Mouse (Mus musculus) lung, postnatal 0 days (tissue): ENCODE results near the gene Arf3. TPM values are rescaled to one million over a fixed set of nuclear protein-coding genes. Genes with fewer than 3 reads are reported as not detected.
A peak's percentile ranks its signal among the peaks of the same experiment; 100 is the strongest.

Source experiments
- ATAC-seq: fragments of 200-750 bp; cut with Nextera tagmentation; 2 replicates; pipeline ENCODE4 v1.8.0; 2017; ENCODE audit warnings: moderate library complexity
- DNase-seq: peaks from one replicate; pipeline ENCODE4 v3.0.0-alpha.2; 2016; ENCODE audit warnings: low spot score
- H3K27ac ChIP-seq: fragments of 300-500 bp; sonication (generic); 2 replicates; pipeline ENCODE4 v1.5.1; 2014; ENCODE audit warnings: antibody characterized with exemption, mild to moderate bottlenecking, low read length, mixed read lengths
- H3K27me3 ChIP-seq: fragments of 300-500 bp; sonication (generic); replicated peaks from 2 replicates; pipeline ENCODE4 v1.6.1; 2014; ENCODE audit warnings: low read length, mixed read lengths; ENCODE audit not compliant: insufficient read depth
- H3K36me3 ChIP-seq: fragments of 300-500 bp; sonication (generic); 2 replicates; pipeline ENCODE4 v1.6.1; 2014; ENCODE audit warnings: low read length, mixed read lengths; ENCODE audit not compliant: insufficient read depth
- H3K4me1 ChIP-seq: fragments of 300-500 bp; sonication (generic); 2 replicates; pipeline ENCODE4 v1.6.1; 2014; ENCODE audit warnings: antibody characterized with exemption, low read depth, low read length, mixed read lengths; ENCODE audit not compliant: insufficient read depth
- H3K4me2 ChIP-seq: fragments of 300-500 bp; sonication (generic); replicated peaks from 2 replicates; pipeline ENCODE4 v1.6.1; 2014; ENCODE audit warnings: low read depth, mild to moderate bottlenecking, low read length, moderate library complexity, mixed read lengths
- H3K4me3 ChIP-seq: fragments of 300-500 bp; sonication (generic); 2 replicates; pipeline ENCODE4 v1.5.1; 2014; ENCODE audit warnings: low read depth, low read length
- H3K9ac ChIP-seq: fragments of 300-500 bp; sonication (generic); replicated peaks from 2 replicates; pipeline ENCODE4 v1.6.1; 2014; ENCODE audit warnings: low read depth, mild to moderate bottlenecking
- H3K9me3 ChIP-seq: fragments of 300-500 bp; sonication (generic); 2 replicates; pipeline ENCODE4 v1.6.1; 2016; ENCODE audit warnings: low read length, mixed read lengths
- CTCF ChIP-seq: IDR thresholded peaks from 2 replicates; pipeline ENCODE4 v1.5.1; 2016; ENCODE audit warnings: antibody characterized with exemption, mild to moderate bottlenecking
- EP300 ChIP-seq: IDR thresholded peaks from 2 replicates; pipeline ENCODE4 v1.6.1; 2016; ENCODE audit warnings: antibody characterized with exemption, mild to moderate bottlenecking, control low read depth
- WGBS: fragments of 180-500 bp; shearing (Covaris S2); extraction: QIAGEN DNeasy Blood & Tissue Kit; methylation state at CpG from one replicate; pipeline ENCODE4 v1.1.7; 2014; 5-methylcytosine and 5-hydroxymethylcytosine counted together
- polyA plus RNA-seq: library from polyadenylated mRNA; unstranded; fragments of >200 nt; fragmentation: Nextera tagmentation; extraction: Ambion mirVana; gene quantifications from 2 replicates; pipeline ENCODE4 v1.2.1, GENCODE M21; 2015

Arf3 gene
- polyA plus RNA-seq, 1 experiment from 2014 or later: 47.1 TPM

DNA sequence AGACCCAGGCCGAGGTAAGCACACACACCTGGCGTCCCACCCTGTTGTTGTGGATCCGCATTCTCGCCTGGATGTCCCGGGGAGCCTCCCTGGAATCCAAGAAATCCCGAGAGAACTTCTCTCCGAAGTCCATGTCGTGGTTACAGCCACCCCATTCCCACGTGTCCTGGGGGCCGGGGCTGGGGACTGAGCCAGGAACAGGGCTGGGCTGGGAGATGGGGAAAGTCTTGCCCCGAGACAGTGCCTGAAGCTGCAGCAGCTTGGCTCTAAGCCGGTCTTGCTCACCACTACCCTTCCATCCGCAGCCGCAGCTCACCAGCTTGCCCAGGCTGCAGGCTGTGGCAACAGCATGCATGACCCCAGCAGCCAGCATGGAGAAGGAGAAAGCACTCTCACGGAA, 11.1 kb upstream of the Arf3 start:
- Histone ChIP-seq H3K27me3 (peaks cover 61% of the 10 kb centered on the region), H3K4me1 (peaks cover 12% of the 10 kb centered on the region; the same call in 1 of the 2 replicates), H3K36me3 (no peaks in the 10 kb centered on the region), H3K4me3 (no peak overlapping the region), H3K4me2 (no peak overlapping the region), H3K27ac (no peak overlapping the region), H3K9me3 (no peaks in the 10 kb centered on the region), H3K9ac (no peak overlapping the region)
- TF ChIP-seq EP300 (no peak), CTCF (no peak)
- ATAC-seq (no peak), DNase-seq (no peak)
- WGBS: 28% methylated on average over 15 of the region's 15 CpGs

GRCm38 (mm10) chr15:98772511-98773211, 9.6 kb upstream of the Arf3 start:
- H3K9ac ChIP-seq: peak overlapping the region; percentile 32
- peak; percentile 32 for DNase-seq
- TF ChIP-seq EP300 (no peak), CTCF (no peak)
- peaks cover 47% of the 10 kb centered on the region for H3K27me3 ChIP-seq
- peak overlapping the region; percentile 31 for H3K4me3 ChIP-seq
- ATAC-seq: peak; percentile 34
- H3K4me1 ChIP-seq: peaks cover 10% of the 10 kb centered on the region; the same call in 1 of the 2 replicates
- no peaks in the 10 kb centered on the region for H3K9me3 ChIP-seq
- peak overlapping the region; percentile 62 for H3K4me2 ChIP-seq
- no peaks in the 10 kb centered on the region for H3K36me3 ChIP-seq
- WGBS: 4% methylated on average over 36 of the region's 36 CpGs
- no peak overlapping the region for H3K27ac ChIP-seq

- DNase-seq (no peak), ATAC-seq (no peak)
- Histone ChIP-seq H3K4me3 (peak overlapping the region; percentile 31), H3K27ac (no peak overlapping the region), H3K27me3 (peaks cover 39% of the 10 kb centered on the region), H3K9me3 (no peaks in the 10 kb centered on the region), H3K9ac (no peak overlapping the region), H3K4me1 (0 out of 2 replicates have a peak, but pooled peaks cover 8% of the 10 kb centered on the region), H3K36me3 (no peaks in the 10 kb centered on the region), H3K4me2 (peak overlapping the region; percentile 62)
- WGBS: 7% methylated on average over 12 of the region's 12 CpGs
- TF ChIP-seq CTCF (no peak), EP300 (no peak)
Observed at GRCm38 (mm10) chr15:98771813-98772425, 8.9 kb upstream of the Arf3 start.

DNA sequence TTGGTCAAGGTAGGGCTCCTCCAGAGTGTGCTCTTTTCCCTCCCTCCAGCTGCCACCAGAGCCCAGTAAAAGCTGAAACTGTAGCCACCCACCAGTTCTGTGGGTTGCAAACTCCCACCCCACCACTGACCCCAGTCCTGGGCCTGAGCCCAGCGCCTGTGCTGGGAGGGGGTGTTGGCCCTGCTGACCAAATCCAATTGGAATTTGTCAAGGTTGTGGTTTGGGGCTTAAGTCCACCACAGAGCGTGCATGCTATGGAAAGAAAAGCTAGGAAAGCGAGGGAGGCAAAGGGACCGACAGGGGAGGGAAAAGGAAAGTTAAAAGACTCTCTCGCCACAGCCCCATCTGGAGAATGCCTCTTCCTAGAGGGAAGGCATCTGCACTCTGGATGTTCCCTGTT, 5.2 kb upstream of the Arf3 start:
- Histone ChIP-seq H3K36me3 (no peaks in the 10 kb centered on the region), H3K27me3 (0 out of 2 replicates have a peak, but pooled peaks cover 13% of the 10 kb centered on the region), H3K4me3 (no peak overlapping the region), H3K4me1 (peaks cover 10% of the 10 kb centered on the region; the same call in 1 of the 2 replicates), H3K27ac (no peak overlapping the region), H3K9ac (no peak overlapping the region), H3K9me3 (no peaks in the 10 kb centered on the region), H3K4me2 (no peak overlapping the region)
- 18% methylated on average over 5 of the region's 5 CpGs for WGBS
- TF ChIP-seq CTCF: no peak
- no peak for TF ChIP-seq EP300
- ATAC-seq (no peak), DNase-seq (no peak)

GRCm38 (mm10) chr15:98765929-98766328, 2.9 kb upstream of the Arf3 start:
- no peak for TF ChIP-seq EP300
- no peak for TF ChIP-seq CTCF
- ATAC-seq: no peak
- 69% methylated on average over 4 of the region's 4 CpGs for WGBS
- H3K4me3 ChIP-seq: no peak overlapping the region
- H3K36me3 ChIP-seq: no peaks in the 10 kb centered on the region
- H3K4me1 ChIP-seq: peaks cover 8% of the 10 kb centered on the region; the same call in 1 of the 2 replicates
- no peak overlapping the region for H3K9ac ChIP-seq
- H3K9me3 ChIP-seq: no peaks in the 10 kb centered on the region
- no peak overlapping the region for H3K27ac ChIP-seq
- H3K4me2 ChIP-seq: no peak overlapping the region
- DNase-seq: no peak
- H3K27me3 ChIP-seq: no peaks in the 10 kb centered on the region

GRCm38 (mm10) chr15:98762201-98762621, 803 bp downstream of the Arf3 start:
- Histone ChIP-seq H3K4me2 (peak overlapping the region; percentile 97), H3K9ac (peak overlapping the region; percentile 70), H3K27me3 (no peaks in the 10 kb centered on the region), H3K4me1 (peaks cover 8% of the 10 kb centered on the region; the same call in 1 of the 2 replicates), H3K27ac (peak overlapping the region; percentile 86), H3K9me3 (no peaks in the 10 kb centered on the region), H3K36me3 (no peaks in the 10 kb centered on the region), H3K4me3 (peak overlapping the region; percentile 95)
- ATAC-seq (peak; percentile 85), DNase-seq (peak; percentile 93)
- 0% methylated on average over 18 of the region's 24 CpGs for WGBS
- TF ChIP-seq EP300 (no peak), CTCF (peak; percentile 47)
